Mouse (Mus musculus) layer of hippocampus, postnatal 14 days (tissue): ENCODE data around the gene Helz2. TPM values are rescaled to one million over a fixed set of nuclear protein-coding genes. Genes with fewer than 3 reads are reported as not detected.
"Not testable (repeated sequence)": the region's sequence is repeated elsewhere in the genome, so short reads cannot be mapped to it uniquely, and the experiment has no call there.

Source experiments
- DNase-seq, 2 experiments: peaks; one replicate each; pipeline ENCODE4 v3.0.0; 2021 to 2022; ENCODE audit warnings: low spot score in 2 of 2, mixed read lengths in 1 of 2
- total RNA-seq, 2 experiments: library from RNA; stranded (reverse); gene quantifications; 2 replicates each; pipeline ENCODE4 v1.2.3; 2021

Gene Helz2
- total RNA-seq, 2 experiments from 2014 or later = 2.1 TPM

GRCm38 (mm10) chr2:181196628-181197300, 45.1 kb downstream of the Helz2 start:
- DNase-seq = no peak

GRCm38 (mm10) chr2:181193044-181193443, 48.8 kb downstream of the Helz2 start:
- no peak for DNase-seq

GRCm38 (mm10) chr2:181191936-181192335, 49.9 kb downstream of the Helz2 start:
- no peak for DNase-seq

- not testable (repeated sequence) for DNase-seq
Observed at GRCm38 (mm10) chr2:181191385-181191784, 50.4 kb downstream of the Helz2 start.

GRCm38 (mm10) chr2:181189321-181189720, 52.5 kb downstream of the Helz2 start:
- DNase-seq = no peak

- no peak for DNase-seq
Observed at GRCm38 (mm10) chr2:181188681-181189080, 53.1 kb downstream of the Helz2 start.

- peak; percentile 91 to 95 for DNase-seq
Observed at GRCm38 (mm10) chr2:181187121-181188000, 54.5 kb downstream of the Helz2 start, which contains the start of gene Ppdpf. Gene Ppdpf, plus strand, starts transcription at chr2:181187247.

GRCm38 (mm10) chr2:181186635-181187034, 55.2 kb downstream of the Helz2 start:
- peak; percentile 88 to 92 for DNase-seq

GRCm38 (mm10) chr2:181180898-181181297, 60.9 kb downstream of the Helz2 start:
- peak in 1 of 2 experiments; percentile 9 for DNase-seq

GRCm38 (mm10) chr2:181178471-181178870, 63.4 kb downstream of the Helz2 start:
- no peak for DNase-seq

GRCm38 (mm10) chr2:181178015-181178414, 63.8 kb downstream of the Helz2 start:
- no peak for DNase-seq

Other genes starting within 250 kb of the Helz2 start
- 10 to 100 TPM; 17.9 to 29.9 TPM for gene Chrna4, start 198.5 kb downstream of the Helz2 start, total RNA-seq
- 100 to 1,000 TPM; 228 to 235 TPM for gene Kcnq2, start 106.7 kb downstream of the Helz2 start, total RNA-seq
- 100 to 1,000 TPM; 904 to 919 TPM for gene Eef1a2, start 85.0 kb downstream of the Helz2 start, total RNA-seq
- 100 to 1,000 TPM; 118 to 135 TPM for gene Ppdpf, start 54.8 kb downstream of the Helz2 start, total RNA-seq
- not detected for gene Ptk6, start 39.2 kb downstream of the Helz2 start, total RNA-seq
- gene Srms, start 28.8 kb downstream of the Helz2 start, total RNA-seq = under 1 TPM; 0.14 to 0.41 TPM
- not detected for gene Fndc11, start 22.0 kb downstream of the Helz2 start, total RNA-seq
- 10 to 100 TPM; 16.3 to 20.1 TPM for gene Gmeb2, start 46.0 kb upstream of the Helz2 start, total RNA-seq
- gene Stmn3, start 72.5 kb upstream of the Helz2 start, total RNA-seq = 100 to 1,000 TPM; 793 to 798 TPM
- 10 to 100 TPM; 39.7 to 42.8 TPM for gene Rtel1, start 77.7 kb upstream of the Helz2 start, total RNA-seq
- 10 to 100 TPM; 60.3 to 65.3 TPM for gene Zgpat, start 122.9 kb upstream of the Helz2 start, total RNA-seq
- 10 to 100 TPM; 37.0 to 37.7 TPM for gene Arfrp1, start 123.4 kb upstream of the Helz2 start, total RNA-seq
- gene Lime1, start 138.1 kb upstream of the Helz2 start, total RNA-seq = 10 to 100 TPM; 32.1 to 32.8 TPM
- 10 to 100 TPM; 11.2 to 14.0 TPM for gene Zbtb46, start 217.4 kb upstream of the Helz2 start, total RNA-seq